Mouse (Mus musculus): Measurements from ENCODE around the gene Spdef.

Gene Spdef

GRCm38 (mm10) chr17:27675453-27675852 lies 53.3 kb downstream of the Spdef start:
- no peak for DNase-seq

DNA sequence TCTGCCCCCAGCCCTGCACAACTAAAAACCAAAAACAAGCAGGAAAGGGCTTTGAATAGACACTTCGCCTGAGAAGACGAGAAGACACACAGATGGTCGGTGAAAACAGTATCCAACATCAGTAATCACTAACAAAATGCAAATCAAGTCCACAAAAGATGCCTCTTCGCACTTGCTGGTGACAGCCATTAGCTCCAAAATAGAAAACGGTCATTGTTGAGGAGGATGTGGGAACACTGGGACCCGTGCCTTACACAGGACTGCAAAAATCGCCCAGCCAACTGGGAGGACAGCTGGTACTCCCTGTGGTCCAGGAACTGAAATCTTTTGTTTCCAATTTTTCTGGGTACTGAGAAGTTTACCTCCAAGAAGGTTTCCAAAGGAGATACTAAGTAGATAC lies 54.8 kb downstream of the Spdef start:
- no peak for DNase-seq

DNA sequence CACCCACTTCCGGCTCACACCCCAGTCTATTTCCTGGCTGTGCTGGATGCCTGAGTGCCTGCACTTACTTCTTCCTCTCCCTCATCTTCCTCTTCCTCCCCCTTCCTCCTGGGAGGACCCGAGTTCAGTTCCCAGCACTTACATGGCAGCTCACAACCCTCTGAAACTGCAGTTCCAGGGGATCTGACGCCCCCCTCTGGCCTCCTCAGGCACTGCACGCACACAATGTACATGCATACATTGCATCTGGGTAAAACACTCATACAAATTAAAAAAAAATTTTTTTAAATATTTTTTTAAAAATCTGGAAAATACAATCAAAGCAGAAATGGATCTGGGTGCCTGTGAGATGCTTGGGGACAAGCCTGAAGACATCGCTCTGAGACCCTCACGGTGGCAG lies 57.0 kb downstream of the Spdef start:
- no peak for DNase-seq

Measured in kidney, adult 11 months (tissue).